Mouse (Mus musculus): ENCODE measurements around the gene Nrbf2. TPM values are rescaled to one million over a fixed set of nuclear protein-coding genes. Genes with fewer than 3 reads are reported as not detected.

Gene Nrbf2
- total RNA-seq, 4 experiments from 2014 or later: 11.0 to 14.8 (median 14.1) TPM

DNA sequence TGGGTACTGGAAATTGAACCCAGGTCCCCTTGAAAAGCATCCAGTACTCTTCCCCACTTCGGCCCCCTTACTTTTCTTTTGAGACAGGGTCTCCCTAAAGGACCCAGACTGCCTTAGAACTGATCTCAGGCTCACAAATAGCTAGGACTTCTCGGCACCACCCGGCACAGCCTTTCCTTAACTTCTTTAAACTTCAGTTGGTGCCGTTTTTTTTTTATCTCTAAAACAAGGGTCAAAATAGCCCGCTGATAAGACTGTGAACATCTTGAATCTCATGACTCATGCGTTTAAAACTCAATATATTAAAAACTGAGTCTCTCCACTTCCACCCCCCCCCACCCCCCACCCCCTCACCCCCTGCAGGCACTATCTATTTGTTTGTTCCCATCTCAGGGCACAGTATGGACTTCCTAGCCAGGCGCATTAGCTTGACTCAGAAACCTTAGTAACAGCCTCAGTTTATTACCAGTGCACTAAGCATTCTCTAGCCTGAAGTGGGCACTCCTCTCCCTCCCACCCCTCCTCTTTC lies 10.9 kb upstream of the Nrbf2 start:
- DNase-seq (ENCODE audit: low spot score in 2 of 2): no peak

DNA sequence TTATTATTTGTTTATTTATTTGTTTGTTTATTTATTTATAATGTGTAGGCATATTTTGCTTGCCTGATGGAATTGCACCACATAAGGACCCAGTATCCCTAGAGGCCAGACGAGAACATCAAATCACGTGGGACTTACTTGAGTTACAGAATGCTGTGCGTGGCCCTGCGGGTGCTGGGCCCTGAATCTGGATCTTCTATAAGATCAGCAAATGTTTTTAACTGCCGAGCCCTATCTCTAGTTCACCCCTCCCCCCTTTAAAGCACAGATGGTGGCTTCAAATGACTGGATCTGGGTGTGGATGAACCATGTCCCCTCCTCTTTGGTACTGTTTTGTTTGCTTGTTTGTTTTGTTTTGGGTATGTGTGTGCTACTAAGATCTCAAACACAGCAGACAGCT lies 10.2 kb upstream of the Nrbf2 start:
- no peak for DNase-seq (ENCODE audit: low spot score in 2 of 2)

DNA sequence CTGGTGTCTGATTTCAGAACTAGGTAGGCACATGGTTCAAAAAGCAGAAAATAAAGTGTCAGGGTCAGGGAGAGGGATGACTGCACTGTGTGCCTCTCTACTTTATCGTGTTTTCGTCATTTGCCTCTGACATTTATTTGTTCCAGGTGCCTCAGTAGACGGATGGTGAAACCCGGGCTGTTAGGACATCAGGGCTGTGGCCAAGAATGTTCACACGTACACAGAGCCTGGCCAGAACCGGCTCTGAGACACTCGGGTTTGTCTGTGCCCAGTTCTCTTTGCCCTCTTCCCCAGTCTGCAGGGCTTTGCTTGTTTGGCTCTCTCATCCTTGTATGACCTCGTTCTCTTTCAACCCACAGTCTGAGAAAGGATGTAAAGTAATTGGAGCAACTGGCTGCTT lies 6.0 kb upstream of the Nrbf2 start:
- DNase-seq (ENCODE audit: low spot score in 2 of 2): no peak

DNA sequence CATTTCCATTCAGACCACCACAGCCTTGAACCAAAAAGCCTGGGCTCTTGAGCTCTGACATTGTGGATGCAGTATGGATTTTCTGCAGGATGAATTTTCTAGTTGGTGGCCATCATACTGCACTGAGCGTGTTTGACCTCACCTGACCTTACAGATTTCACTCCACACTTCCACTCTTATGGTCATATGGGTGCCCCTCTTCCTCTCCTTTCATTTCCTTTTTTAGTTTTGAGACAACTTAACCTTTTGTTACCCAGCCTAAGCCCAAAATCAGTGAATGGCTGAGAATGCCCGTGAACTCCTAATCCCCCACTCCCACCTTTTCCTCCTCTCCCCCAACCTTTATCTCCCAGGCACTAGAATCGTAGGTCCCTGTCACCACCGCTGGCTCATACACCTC lies 5.5 kb upstream of the Nrbf2 start:
- DNase-seq (ENCODE audit: low spot score in 2 of 2): no peak

DNA sequence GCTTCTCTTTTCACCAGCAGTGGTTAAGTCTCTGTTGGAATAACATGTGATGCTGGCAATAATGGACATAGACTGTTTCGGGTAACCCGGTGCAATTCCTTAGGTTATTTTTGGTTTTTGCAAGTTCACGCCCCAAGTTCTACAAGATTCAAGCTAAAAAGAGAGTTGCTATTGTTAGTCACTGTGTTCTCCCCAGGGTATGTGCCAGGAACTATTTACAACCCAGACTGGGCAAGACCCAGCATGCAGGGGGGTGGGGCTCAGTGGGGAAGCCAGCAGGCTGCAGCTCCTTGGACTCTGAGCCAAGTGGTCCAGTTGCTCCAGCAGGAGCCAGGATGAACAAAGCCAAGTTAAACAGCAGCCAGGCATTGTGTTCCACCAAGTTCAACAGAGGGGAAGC lies 2.8 kb upstream of the Nrbf2 start:
- DNase-seq (ENCODE audit: low spot score in 2 of 2): peak; percentile 80 to 88

DNA sequence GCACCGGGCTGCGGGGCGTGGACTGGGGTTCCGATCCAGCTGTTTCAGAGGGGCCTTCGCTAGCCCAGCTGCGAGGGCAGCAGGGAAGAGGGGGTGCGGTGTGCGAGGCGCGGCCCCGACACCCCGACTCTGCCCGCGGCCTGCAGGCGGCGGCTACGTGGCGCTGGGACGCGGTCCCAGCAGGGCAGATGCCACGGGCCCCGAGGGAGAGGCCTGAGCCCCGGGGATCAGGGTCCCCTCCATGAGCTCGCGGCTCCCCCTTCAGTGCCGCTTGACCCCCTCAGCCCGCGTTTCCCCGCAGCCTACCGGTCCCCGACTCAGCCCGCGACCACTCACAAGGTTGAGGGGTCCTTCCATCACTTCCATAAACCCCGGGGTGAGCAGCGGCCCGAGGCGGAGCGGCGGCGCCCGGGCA lies 337 bp downstream of the Nrbf2 start:
- peak in 1 of 2 experiments; percentile 19 for DNase-seq (ENCODE audit: low spot score in 2 of 2)

DNA sequence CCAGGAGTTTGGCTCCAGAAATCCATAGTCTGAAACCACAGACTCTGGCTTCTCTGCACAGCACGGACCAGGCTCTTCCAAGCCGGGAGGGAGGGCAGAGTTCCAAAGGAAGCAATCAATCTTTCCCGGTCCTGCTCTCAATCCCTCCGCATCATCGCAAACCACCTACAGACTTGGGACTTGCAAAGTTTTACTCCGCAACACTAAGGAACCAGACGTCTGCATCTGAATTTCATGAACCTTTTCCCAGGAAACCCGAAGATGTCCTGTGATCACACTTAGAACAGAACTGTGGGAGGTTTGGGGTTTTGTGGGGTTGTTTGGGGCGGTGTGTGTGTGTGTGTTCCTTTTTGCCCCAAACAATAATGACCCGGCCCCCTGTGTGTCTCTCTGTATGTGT lies 794 bp downstream of the Nrbf2 start:
- DNase-seq (ENCODE audit: low spot score in 2 of 2): peak in 1 of 2 experiments; percentile 21

DNA sequence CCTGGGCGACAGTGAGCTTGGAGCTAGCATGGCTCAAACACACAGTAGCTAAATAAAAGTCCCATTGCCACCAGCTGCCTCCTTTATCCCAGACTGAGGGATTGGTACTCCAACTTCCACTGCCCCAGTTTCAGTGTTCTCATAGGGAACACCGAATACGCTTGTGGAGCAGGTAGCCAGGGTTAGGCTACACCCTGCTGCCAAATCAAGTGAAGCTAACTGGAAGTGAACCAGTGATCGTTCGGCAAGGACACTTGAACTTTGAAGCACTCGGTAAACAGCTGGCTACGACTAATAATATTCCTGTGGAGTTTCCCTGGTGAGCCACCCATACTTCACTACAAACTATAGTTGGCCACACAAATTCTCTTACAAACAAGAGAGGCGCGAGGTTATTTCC lies 1.6 kb downstream of the Nrbf2 start:
- peak; percentile 5 to 27 for DNase-seq (ENCODE audit: low spot score in 2 of 2)

DNA sequence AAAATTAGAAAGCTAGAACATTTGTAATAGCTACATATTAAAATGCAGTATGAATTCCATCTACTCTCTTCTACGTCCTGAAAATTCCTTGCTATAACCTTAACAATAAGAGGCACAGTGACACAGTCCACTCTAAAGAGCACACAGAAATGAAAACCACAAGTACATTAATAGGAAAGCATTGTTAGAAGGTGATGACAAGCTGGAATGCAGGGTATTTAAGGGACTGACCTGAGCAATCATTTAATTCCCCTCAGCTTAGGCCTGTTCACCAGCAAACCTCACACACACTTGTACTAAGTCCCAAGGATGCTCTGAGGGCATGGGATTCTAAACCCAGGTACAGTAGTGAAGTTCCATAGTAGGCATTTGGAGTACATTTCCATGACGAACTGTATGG lies 2.6 kb downstream of the Nrbf2 start:
- no peak for DNase-seq (ENCODE audit: low spot score in 2 of 2)

DNA sequence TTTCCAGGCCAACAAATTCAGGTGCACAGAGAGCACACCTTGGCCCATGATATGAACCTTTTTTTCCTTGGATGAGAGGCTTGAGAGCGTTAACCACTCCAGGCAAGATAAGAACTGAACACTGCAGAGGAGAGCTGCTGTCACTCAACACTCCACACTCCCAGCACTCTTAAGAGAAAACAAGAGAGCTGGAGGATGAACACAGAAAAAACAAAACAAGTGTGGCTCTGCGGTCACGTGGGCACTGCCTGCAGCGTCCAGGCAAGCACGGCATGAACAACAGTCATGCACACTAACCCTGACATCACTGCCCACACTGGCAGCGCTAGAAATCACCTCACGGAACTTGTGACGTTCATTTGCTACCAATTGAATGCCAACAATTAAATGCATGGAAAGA lies 3.3 kb downstream of the Nrbf2 start:
- DNase-seq (ENCODE audit: low spot score in 2 of 2): no peak

DNA sequence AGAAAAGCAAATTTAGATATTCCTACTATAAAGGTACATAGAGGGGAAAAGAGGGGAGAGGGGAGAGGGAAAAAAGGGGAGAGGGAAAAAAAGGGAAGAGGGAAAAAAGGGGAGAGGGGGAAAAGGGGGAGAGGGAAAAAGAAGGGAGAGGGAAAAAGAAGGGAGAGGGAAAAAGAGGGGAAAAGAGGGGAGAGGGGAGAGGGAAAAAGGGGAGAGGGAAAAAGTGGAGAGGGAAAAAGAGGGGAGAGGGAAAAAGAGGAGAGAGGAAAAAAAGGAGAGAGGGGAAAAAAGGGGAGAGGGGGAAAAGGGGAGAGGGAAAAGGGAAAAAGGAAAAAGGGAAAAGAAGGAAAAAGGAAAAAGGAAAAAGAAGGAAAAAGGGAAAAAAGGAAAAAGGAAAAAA lies 9.2 kb downstream of the Nrbf2 start:
- DNase-seq (ENCODE audit: low spot score in 2 of 2): no peak

DNA sequence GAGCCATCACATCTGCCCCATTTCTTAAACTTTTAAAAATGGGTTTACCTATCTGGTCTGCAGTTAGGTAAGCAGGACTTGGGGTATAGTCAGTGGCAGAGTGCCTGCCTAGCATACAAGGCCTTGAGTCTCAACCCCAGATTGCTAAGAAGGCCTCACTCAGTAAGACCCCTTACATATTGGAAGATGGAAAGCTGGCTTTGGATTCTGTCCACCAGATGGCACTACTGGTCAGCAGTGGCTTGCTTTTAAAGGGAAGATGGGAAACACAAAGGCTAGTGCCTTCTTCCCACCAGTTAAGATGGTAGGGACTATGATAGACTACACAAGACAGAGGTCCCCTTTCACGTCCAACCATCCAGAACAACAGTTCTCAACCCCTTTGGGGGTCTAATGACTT lies 20.3 kb downstream of the Nrbf2 start:
- peak in 1 of 2 experiments; percentile 17 for DNase-seq (ENCODE audit: low spot score in 2 of 2)

DNA sequence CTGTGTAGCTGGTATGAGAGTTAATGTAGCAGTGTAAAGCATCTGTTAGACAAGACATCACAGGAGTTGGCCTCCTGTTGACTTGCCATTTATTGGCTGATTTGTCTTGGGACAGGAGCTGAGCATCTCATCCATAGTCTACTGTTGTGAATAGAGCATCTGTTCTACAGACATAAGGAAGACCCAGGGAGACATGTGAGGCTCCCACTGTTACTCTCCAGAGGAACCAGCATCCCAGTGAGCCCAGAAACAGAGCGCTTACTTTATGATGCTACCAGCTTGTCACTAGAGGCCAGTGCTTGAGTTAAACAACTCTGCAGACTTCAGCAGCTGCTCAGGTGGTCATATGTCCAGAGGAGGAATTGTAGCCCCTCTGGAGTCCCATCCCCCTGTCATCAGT lies 32.0 kb downstream of the Nrbf2 start:
- DNase-seq (ENCODE audit: low spot score in 2 of 2): no peak

DNA sequence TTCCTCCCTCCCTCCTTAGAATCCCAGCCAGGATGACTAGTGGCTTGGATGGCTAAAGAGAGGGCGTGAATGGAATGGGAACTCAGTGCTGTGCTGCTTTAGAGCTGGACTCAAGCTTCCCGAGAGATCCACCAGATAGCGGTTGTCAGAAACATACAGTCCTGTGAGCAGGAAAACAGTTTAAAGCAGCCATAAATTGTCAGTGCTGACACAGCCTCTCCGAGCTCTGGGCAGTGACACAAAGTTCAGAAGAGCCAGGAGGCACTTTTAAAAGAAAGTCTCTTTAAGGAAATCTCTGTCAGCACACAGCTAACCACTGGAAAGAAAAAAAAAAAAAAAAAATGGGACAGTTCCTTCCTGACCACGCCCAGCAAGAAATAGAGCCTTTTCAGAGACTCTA lies 32.8 kb downstream of the Nrbf2 start:
- no peak for DNase-seq (ENCODE audit: low spot score in 2 of 2)

DNA sequence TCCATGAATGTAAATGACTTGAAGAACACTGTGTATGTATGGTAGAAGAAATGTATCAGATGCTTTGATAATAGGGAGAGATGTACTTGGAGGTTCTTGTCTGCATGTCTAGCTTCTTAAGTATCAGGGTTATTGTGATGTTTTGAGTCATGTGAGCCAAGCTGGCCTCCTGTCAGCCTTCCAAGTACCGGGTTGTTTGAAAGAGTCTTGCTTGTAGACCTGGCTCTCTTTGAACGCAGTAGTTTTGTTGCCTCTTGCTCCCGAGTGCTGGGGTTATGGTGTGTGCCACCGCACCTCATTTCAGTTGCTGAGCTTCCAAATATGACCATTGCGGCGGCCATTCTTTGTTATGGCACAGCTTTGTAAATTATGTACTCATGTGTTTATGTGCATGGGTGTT lies 34.3 kb downstream of the Nrbf2 start:
- DNase-seq (ENCODE audit: low spot score in 2 of 2): no peak

DNA sequence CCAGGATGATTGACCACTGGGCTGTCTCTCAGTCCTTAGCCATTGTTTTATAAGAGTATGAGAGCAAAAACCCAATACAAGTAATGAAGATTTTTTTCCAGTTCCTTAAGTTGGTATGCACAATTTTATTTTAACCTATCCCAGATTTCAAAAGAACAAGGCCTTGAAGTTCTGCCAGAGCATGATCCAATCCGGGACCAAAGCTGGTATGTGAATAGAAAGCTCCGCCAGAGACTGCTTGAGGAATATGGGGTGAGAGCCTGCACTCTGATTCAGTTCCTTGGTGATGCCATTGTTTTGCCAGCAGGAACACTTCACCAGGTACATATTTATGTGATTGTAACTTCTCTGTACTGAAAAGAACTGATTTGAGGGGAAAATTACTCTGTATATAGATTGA lies 35.6 kb downstream of the Nrbf2 start:
- DNase-seq (ENCODE audit: low spot score in 2 of 2): no peak

DNA sequence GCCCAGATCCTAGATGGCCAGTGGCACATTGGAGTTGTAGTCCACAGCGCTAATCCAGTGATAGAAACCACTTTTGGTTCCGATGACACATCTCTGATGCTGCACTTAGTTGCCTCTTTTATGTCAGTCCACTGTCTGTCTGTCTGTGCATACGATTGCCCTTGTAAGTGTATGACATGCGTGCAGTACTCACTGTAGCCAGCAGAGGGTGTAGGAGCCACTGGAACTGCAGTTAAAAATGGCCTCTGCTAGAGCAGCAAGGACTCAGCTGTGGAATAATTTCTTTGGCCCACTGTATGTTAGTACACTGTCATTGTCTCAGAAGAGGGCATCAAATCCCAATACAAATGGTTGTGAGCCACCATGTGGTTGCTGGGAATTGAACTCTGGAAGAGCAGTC lies 38.0 kb downstream of the Nrbf2 start:
- no peak for DNase-seq (ENCODE audit: low spot score in 2 of 2)

DNA sequence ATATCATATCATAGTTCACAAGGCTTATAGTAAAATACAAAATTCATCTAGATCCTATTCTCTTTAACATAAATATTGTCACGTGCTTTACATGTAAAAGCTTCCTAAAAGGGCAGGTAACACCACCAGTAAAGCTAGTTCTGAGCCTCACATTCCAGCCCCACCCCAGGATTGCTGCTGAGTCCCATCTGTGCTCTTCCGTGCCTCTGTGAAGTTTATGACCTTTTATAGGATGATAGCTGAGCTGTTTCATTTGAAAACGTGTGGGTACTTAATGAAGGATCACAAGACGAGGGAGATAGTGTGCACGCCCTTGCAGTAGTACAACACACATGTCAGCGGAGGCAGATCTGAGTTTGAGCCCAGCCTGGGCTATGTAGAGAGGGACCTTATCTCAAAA lies 54.7 kb downstream of the Nrbf2 start:
- no peak for DNase-seq (ENCODE audit: low spot score in 2 of 2)

DNA sequence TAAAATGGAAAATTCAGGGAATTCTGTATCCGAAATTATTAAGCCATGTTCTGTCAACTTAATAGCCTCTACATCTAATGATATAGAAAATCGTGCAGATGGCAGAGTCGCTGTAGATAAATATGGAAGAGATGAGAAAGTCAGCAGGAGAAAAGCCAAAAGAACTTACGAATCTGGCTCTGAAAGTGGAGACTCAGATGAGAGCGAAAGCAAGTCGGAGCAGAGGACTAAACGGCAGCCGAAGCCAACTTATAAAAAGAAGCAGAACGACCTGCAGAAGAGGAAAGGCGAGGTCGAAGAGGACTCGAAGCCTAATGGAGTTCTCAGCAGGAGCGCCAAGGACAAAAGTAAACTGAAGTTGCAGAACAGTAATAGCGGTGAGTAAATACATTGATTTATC lies 58.6 kb downstream of the Nrbf2 start:
- no peak for DNase-seq (ENCODE audit: low spot score in 2 of 2)

DNA sequence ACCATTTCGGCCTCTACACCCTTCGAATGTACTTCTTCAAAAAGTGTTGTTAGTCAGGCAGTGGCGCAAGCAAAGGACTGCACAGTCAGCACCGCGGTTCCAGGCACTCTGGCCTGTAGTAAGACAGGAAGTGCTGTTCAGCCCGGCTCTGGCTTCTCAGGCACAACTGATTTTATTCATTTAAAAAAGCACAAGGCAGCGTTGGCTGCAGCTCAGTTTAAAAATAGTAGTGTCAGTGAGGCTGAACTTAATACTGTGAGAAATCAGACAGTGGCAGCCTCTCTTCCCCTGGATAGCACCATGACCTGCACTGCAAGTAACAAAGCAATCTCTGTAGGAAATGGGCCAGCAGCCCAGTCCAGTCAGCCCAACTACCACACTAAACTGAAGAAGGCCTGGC lies 59.0 kb downstream of the Nrbf2 start:
- peak; percentile 40 to 58 for DNase-seq (ENCODE audit: low spot score in 2 of 2)

DNA sequence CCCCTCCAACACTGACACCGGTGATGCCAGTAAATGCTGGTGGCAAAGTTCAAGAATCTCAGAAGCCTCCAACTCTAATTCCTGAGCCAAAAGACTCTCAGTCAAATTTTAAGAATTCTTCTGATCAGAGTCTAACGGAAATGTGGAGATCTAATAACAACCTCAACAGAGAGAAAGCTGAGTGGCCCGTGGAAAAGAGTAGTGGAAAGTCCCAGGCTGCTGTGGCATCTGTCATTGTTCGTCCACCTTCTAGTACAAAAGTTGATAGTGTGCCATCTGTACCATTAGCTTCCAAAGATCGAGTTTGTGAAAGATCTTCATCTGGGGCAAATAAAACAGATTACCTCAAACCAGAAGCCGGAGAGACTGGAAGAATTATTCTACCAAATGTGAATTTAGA lies 59.6 kb downstream of the Nrbf2 start:
- DNase-seq (ENCODE audit: low spot score in 2 of 2): no peak

DNA sequence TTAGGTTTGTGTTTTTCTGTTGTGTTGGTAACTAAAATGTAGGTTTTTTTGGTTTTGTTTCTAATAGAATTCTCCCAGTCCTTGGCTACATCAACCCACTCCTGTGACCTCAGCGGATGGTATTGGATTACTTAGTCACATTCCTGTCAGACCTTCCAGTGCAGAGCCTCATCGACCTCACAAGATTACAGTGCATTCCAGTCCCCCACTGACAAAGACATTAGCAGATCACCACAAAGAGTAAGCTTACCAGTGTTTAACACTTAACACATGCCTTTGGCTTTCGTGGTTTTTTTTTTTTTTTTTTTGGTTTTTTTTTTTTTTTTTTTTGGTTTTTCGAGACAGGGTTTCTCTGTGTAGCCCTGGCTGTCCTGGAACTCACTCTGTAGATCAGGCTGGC lies 61.2 kb downstream of the Nrbf2 start:
- no peak for DNase-seq (ENCODE audit: low spot score in 2 of 2)

DNA sequence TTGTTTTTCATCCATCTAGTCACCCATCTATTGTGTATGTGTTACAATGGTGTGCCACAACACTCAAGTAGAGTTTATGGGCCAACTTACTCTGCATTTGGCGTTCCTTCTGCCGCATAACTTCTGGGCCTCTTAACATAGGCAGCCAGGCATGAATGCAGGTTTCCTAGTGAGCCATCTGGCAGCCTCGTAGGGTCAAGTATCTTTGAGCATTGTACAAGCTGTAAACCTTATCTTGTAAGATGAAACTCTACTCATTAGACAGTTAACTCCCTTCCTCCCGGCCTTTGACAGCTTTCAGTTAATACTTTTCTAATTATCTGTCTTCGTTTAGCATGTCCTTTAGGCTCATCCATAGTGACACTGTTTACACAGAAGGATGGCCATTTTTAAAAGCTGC lies 63.8 kb downstream of the Nrbf2 start:
- DNase-seq (ENCODE audit: low spot score in 2 of 2): no peak

DNA sequence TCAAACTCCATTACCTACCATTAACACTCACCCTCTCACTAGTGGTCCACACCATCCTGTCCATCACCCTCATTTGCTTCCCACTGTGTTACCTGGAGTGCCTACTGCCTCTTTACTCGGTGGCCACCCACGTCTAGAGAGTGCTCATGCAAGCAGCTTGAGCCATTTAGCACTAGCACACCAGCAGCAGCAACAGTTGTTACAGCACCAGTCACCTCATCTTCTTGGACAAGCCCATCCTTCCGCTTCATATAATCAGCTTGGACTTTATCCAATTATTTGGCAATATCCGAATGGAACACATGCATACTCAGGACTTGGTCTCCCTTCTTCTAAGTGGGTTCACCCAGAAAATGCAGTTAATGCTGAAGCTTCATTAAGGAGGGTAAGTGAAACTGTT lies 64.9 kb downstream of the Nrbf2 start:
- DNase-seq (ENCODE audit: low spot score in 2 of 2): no peak
